Mouse (Mus musculus) megakaryocyte, embryonic 14.5 days (primary cell): Measurements from ENCODE around the gene Chdh.

Experiments used
- FLI1 ChIP-seq: IDR thresholded peaks from 2 replicates; pipeline ENCODE4 v1.6.1; 2012; ENCODE audit warnings: low read length, inconsistent platforms, mixed read lengths
- GATA1 ChIP-seq: IDR thresholded peaks from 3 replicates; pipeline ENCODE4 v1.6.1; 2012; ENCODE audit warnings: mixed read lengths, low read length, inconsistent platforms, borderline replicate concordance

DNA sequence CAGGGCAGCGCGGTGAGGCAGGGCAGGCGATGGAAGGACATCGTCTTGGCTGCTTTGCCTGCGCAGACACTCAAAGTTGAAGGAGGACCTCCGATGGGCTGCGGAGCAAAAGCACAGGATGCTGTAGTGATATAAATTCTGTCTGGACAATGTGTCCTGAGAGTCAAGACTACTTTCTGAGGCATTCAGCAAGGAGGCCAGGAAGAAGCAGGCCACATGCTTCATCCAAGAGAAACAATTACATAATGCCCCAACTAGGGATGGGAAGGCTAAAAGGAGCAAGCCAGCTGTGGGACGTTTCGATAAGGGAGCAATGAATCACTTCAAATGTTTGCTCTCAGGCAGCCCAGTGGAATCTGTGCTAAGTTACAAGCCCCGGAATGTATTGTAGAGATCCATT is 36.4 kb downstream of the Chdh start:
- TF ChIP-seq GATA1 (no peak), FLI1 (no peak)
